10 mouse cellular contexts compared by ENCODE assay signal in genomic region chr13:15466496-15466895, GRCm38 (mm10). TPM values are rescaled to one million over a fixed set of nuclear protein-coding genes. Genes with fewer than 3 reads are reported as not detected.
A peak's percentile ranks its signal among the peaks of the same experiment; 100 is the strongest.
DNase-seq lines count a peak whose midpoint lies in the region; ATAC-seq and TF ChIP-seq lines count a peak whose summit lies in the region.
"Had no signal": no experiment of that assay in that cellular context is flagged by ENCODE, and none has a peak within 500 bp of the region (broad histone marks: within the 10 kb centered on the region; RNA-seq: fewer than 3 reads in every experiment).

No protein-coding gene starts in this region.

- H3K4me1 ChIP-seq in heart, embryonic 12.5 days (replicated peaks), result peaks cover 11% of the 10 kb centered on the region; the same call in 1 of the 2 replicates
- H3K4me1 ChIP-seq in embryonic facial prominence, embryonic 12.5 days, result peaks cover 55% of the 10 kb centered on the region
- H3K4me1 ChIP-seq in hindbrain, postnatal 0 days (ENCODE audit: insufficient read depth, low read length), result no peaks in the 10 kb centered on the region
- no peaks in the 10 kb centered on the region for H3K4me1 ChIP-seq in midbrain, postnatal 0 days (ENCODE audit: insufficient read depth, low read length)

- peak overlapping the region; percentile 36; the same call in 1 of the 2 replicates for H3K4me2 ChIP-seq in heart, embryonic 12.5 days
- H3K4me2 ChIP-seq in embryonic facial prominence, embryonic 12.5 days (replicated peaks), result peak overlapping the region; percentile 57
- H3K4me2 ChIP-seq in hindbrain, postnatal 0 days (ENCODE audit: low read depth, low read length), result peak overlapping the region; percentile 79
- peak overlapping the region; percentile 15; the same call in 1 of the 2 replicates for H3K4me2 ChIP-seq in midbrain, postnatal 0 days (ENCODE audit: low read depth, low read length, poor library complexity, severe bottlenecking)

- no peak for ATAC-seq in heart, embryonic 12.5 days (ENCODE audit: insufficient number of reproducible peaks, low FRiP score)
- no peak for ATAC-seq in embryonic facial prominence, embryonic 12.5 days (ENCODE audit: insufficient number of reproducible peaks, insufficient read depth, low FRiP score, low TSS enrichment)
- no peak for ATAC-seq in hindbrain, postnatal 0 days
- no peak for ATAC-seq in midbrain, postnatal 0 days (ENCODE audit: low FRiP score)
- ATAC-seq in granulocyte monocyte progenitor cell, adult 5-6 weeks (replicated peaks; ENCODE audit: poor library complexity, severe bottlenecking), result no peak

- H3K4me3 ChIP-seq in heart, embryonic 12.5 days, result no peak overlapping the region
- peak overlapping the region; percentile 31 for H3K4me3 ChIP-seq in embryonic facial prominence, embryonic 12.5 days
- no peak overlapping the region for H3K4me3 ChIP-seq in hindbrain, postnatal 0 days (ENCODE audit: low read length)
- H3K4me3 ChIP-seq in midbrain, postnatal 0 days (ENCODE audit: low read depth, low read length), result no peak overlapping the region

- no peak overlapping the region for H3K9ac ChIP-seq in heart, embryonic 12.5 days
- H3K9ac ChIP-seq in embryonic facial prominence, embryonic 12.5 days, result no peak overlapping the region
- H3K9ac ChIP-seq in hindbrain, postnatal 0 days (replicated peaks; ENCODE audit: low read length), result no peak overlapping the region
- H3K9ac ChIP-seq in midbrain, postnatal 0 days (replicated peaks; ENCODE audit: low read length, poor library complexity, severe bottlenecking), result no peak overlapping the region

- WGBS in heart, embryonic 12.5 days, result 52% methylated on average over 6 of the region's 6 CpGs
- 26% methylated on average over 6 of the region's 6 CpGs for WGBS in embryonic facial prominence, embryonic 12.5 days
- WGBS in hindbrain, postnatal 0 days, result 34% methylated on average over 6 of the region's 6 CpGs
- 37% methylated on average over 6 of the region's 6 CpGs for WGBS in midbrain, postnatal 0 days

- H3K27ac ChIP-seq in heart, embryonic 12.5 days (ENCODE audit: poor library complexity, severe bottlenecking), result no peak overlapping the region
- H3K27ac ChIP-seq in embryonic facial prominence, embryonic 12.5 days, result no peak overlapping the region
- no peak overlapping the region for H3K27ac ChIP-seq in hindbrain, postnatal 0 days
- H3K27ac ChIP-seq in midbrain, postnatal 0 days (ENCODE audit: low read depth, low read length), result no peak overlapping the region

- no peaks in the 10 kb centered on the region for H3K36me3 ChIP-seq in heart, embryonic 12.5 days
- no peaks in the 10 kb centered on the region for H3K36me3 ChIP-seq in embryonic facial prominence, embryonic 12.5 days
- H3K36me3 ChIP-seq in hindbrain, postnatal 0 days (ENCODE audit: insufficient read depth, low read length), result no peaks in the 10 kb centered on the region
- no peaks in the 10 kb centered on the region for H3K36me3 ChIP-seq in midbrain, postnatal 0 days (ENCODE audit: insufficient read depth, low read length)

- peaks cover 12% of the 10 kb centered on the region for H3K27me3 ChIP-seq in heart, embryonic 12.5 days (replicated peaks)
- no peaks in the 10 kb centered on the region for H3K27me3 ChIP-seq in embryonic facial prominence, embryonic 12.5 days
- no peaks in the 10 kb centered on the region; the same call in 1 of the 2 replicates for H3K27me3 ChIP-seq in hindbrain, postnatal 0 days (ENCODE audit: insufficient read depth, low read length)
- H3K27me3 ChIP-seq in midbrain, postnatal 0 days (ENCODE audit: insufficient read depth, low read length), result peaks cover 18% of the 10 kb centered on the region; the same call in 1 of the 2 replicates

- no peak for DNase-seq in heart, adult 18-20 months
- DNase-seq in hindbrain, postnatal 0 days (ENCODE audit: low spot score), result no peak
- no peak for DNase-seq in midbrain, postnatal 0 days (ENCODE audit: low spot score)
- no peak for DNase-seq in left cerebral cortex, adult 9 months (ENCODE audit: low spot score in 2 of 2)
- DNase-seq in adrenal gland, postnatal 36 days, result no peak
- DNase-seq: left cerebral cortex, postnatal 4 days had no signal

- no peak for TF ChIP-seq CTCF in hindbrain, postnatal 0 days (IDR thresholded peaks at IDR 0.05; ENCODE audit: low read depth)
- TF ChIP-seq CTCF in midbrain, postnatal 0 days (IDR thresholded peaks at IDR 0.05), result no peak

- no peaks in the 10 kb centered on the region for H3K9me3 ChIP-seq in heart, embryonic 12.5 days (replicated peaks)
- no peaks in the 10 kb centered on the region for H3K9me3 ChIP-seq in embryonic facial prominence, embryonic 12.5 days
- no peaks in the 10 kb centered on the region for H3K9me3 ChIP-seq in hindbrain, postnatal 0 days (ENCODE audit: low read length)
- no peaks in the 10 kb centered on the region for H3K9me3 ChIP-seq in midbrain, postnatal 0 days (ENCODE audit: low read length)

RNA-seq across cellular contexts. Expression of gene Gli3, which starts 3.5 kb away (rescaled TPM):
- 10.0 and 11.5 TPM in 2 replicates for polyA plus RNA-seq in heart, embryonic 12.5 days (2016; fragmentation: Nextera tagmentation; extraction: Ambion mirVana)
- 1 to 10 TPM; 1.3 to 2.6 TPM for total RNA-seq in heart, adult 18-20 months (2021)
- polyA plus RNA-seq in embryonic facial prominence, embryonic 12.5 days (2016; fragmentation: Nextera tagmentation; extraction: Ambion mirVana), result 35.8 TPM in 2 replicates
- total RNA-seq in hindbrain, postnatal 0 days (2014; rRNA removed), result 7.3 and 9.6 TPM in 2 replicates
- 3.0 and 3.7 TPM in 2 replicates for polyA plus RNA-seq in hindbrain, postnatal 0 days (2015; fragmentation: Nextera tagmentation; extraction: Ambion mirVana)
- total RNA-seq in midbrain, postnatal 0 days (2014; rRNA removed), result 9.2 and 10.3 TPM in 2 replicates
- polyA plus RNA-seq in midbrain, postnatal 0 days (2015; fragmentation: Nextera tagmentation; extraction: Ambion mirVana), result 3.2 and 3.9 TPM in 2 replicates
- total RNA-seq in granulocyte monocyte progenitor cell, adult 5-6 weeks (2014; fragmentation: Nextera tagmentation), result not detected in 2 replicates
- not detected in 2 replicates for total RNA-seq in granulocyte monocyte progenitor cell, adult 5-6 weeks (2017)
- total RNA-seq in adrenal gland, postnatal 36 days (2021), result 1 to 10 TPM; 8.3 to 8.6 TPM
- total RNA-seq: monocyte, adult 5-6 weeks had no signal

Comparison
In these comparisons a context has a peak if more than half of its experiments do, and no peak if none do; other contexts are left out.
1. H3K4me2 ChIP-seq: peak in every context shown above with its lines; median percentile 79 in hindbrain, postnatal 0 days; 57 in embryonic facial prominence, embryonic 12.5 days; 36 in heart, embryonic 12.5 days; 15 in midbrain, postnatal 0 days.